Comparison of ENCODE assay signal across 7 mouse cellular contexts in the genomic region with DNA sequence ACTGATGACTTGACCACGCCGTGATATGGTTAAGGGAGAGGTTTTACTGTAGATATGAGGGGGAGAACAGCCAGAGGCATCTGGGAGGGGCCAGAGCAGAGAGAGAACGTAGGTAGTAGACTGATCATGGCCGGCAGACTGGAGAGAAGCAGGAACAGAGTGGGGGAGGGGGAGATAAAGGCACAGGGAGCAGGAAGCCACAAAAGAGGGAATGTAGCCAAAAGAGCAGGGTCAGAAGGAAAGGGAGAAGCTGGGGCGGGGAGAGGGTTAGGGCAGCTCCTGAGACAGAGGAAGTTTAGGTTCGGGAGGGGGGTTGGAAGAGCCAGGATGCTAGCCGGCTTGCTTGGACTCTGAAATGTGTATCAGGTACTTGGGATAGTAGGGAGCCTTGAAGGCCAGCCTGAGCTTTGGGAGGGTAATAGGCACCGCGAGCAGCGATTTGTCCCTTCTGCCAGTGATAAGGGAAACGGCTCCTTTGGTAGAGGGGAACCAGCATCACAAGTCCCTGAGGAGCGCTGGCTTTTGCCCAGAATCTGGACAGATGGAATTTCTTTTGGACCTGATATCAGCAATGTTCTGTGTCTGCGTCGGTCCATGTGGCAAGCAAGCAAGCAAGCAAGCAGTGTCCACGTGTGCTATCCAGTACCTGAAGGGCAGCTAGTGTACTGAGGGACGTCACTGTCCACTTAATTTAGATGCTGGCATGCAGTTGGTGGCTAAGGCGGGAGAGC. TPM values are rescaled to one million over a fixed set of nuclear protein-coding genes. Genes with fewer than 3 reads are reported as not detected.
DNase-seq lines count a peak whose midpoint lies in the region; ATAC-seq and TF ChIP-seq lines count a peak whose summit lies in the region.

No protein-coding gene starts in this region.

- H3K27ac ChIP-seq in embryonic facial prominence, embryonic 11.5 days (replicated peaks; ENCODE audit: low read depth, low read length), result peak overlapping the region; percentile 60
- H3K27ac ChIP-seq in left cerebral cortex, adult 2 months, result no peak overlapping the region

- no peaks in the 10 kb centered on the region for H3K27me3 ChIP-seq in embryonic facial prominence, embryonic 11.5 days (ENCODE audit: control insufficient read depth, insufficient read depth, low read length)

- H3K4me1 ChIP-seq in embryonic facial prominence, embryonic 11.5 days (ENCODE audit: control insufficient read depth, insufficient read depth, low read length), result peaks cover 9% of the 10 kb centered on the region

- peak overlapping the region; percentile 24 for H3K4me2 ChIP-seq in embryonic facial prominence, embryonic 11.5 days (ENCODE audit: low read depth, low read length)

- H3K36me3 ChIP-seq in embryonic facial prominence, embryonic 11.5 days (replicated peaks; ENCODE audit: control insufficient read depth, insufficient read depth, low read depth, low read length), result no peaks in the 10 kb centered on the region

- H3K9ac ChIP-seq in embryonic facial prominence, embryonic 11.5 days (replicated peaks; ENCODE audit: low read length), result peak overlapping the region; percentile 37

- 17% methylated on average over 17 of the region's 17 CpGs for WGBS in embryonic facial prominence, embryonic 11.5 days

- ATAC-seq in activated CD4-positive, CD25-positive, alpha-beta regulatory T cell, adult 4 months, result peak; percentile 22
- ATAC-seq in embryonic facial prominence, embryonic 11.5 days (replicated peaks; ENCODE audit: insufficient number of reproducible peaks, low FRiP score, low TSS enrichment, low read depth), result peak; percentile 37
- peak; percentile 45 for ATAC-seq in megakaryocyte-erythroid progenitor cell, adult 5-6 weeks (replicated peaks; ENCODE audit: low FRiP score, low TSS enrichment, poor library complexity, severe bottlenecking)

- no peaks in the 10 kb centered on the region for H3K9me3 ChIP-seq in embryonic facial prominence, embryonic 11.5 days (replicated peaks; ENCODE audit: control insufficient read depth, low read length)

- DNase-seq in embryonic facial prominence, embryonic 11.5 days (ENCODE audit: low spot score), result peak; percentile 71
- DNase-seq in heart, postnatal 14 days, result peak; percentile 29 to 63
- DNase-seq in kidney, postnatal 4 days, result peak; percentile 52 to 73
- peak; percentile 38 for DNase-seq in thymus, postnatal 0 days (ENCODE audit: low spot score)
- no peak for DNase-seq in left cerebral cortex, adult 2 months (ENCODE audit: extremely low spot score in 1 of 2, low spot score in 2 of 2)

- intact Hi-C loops in heart, postnatal 14 days (cut with DNase I), result no loop called here
- intact Hi-C loops in left cerebral cortex, adult 2 months (cut with DNase I), result no loop called here

- H3K4me3 ChIP-seq in embryonic facial prominence, embryonic 11.5 days (ENCODE audit: low read depth, low read length), result no peak overlapping the region
- no peak overlapping the region for H3K4me3 ChIP-seq in left cerebral cortex, adult 2 months

- no peak for TF ChIP-seq CTCF in left cerebral cortex, adult 2 months (IDR thresholded peaks at IDR 0.05)

RNA-seq across cellular contexts. Expression of a gene that starts 10.7 kb away (rescaled TPM):
- polyA plus RNA-seq in activated CD4-positive, CD25-positive, alpha-beta regulatory T cell, adult 4 months (2017; shearing (Covaris generic)), result 100 to 1,000 TPM; 513 to 559 TPM
- 164 and 165 TPM in 2 replicates for polyA plus RNA-seq in embryonic facial prominence, embryonic 11.5 days (2014; fragmentation: Nextera tagmentation; extraction: Ambion mirVana)
- total RNA-seq in heart, postnatal 14 days (2021), result 100 to 1,000 TPM; 297 to 319 TPM
- 214 and 239 TPM in 2 replicates for total RNA-seq in megakaryocyte-erythroid progenitor cell, adult 5-6 weeks (2014; fragmentation: Nextera tagmentation)
- 161 and 186 TPM in 2 replicates for total RNA-seq in megakaryocyte-erythroid progenitor cell, adult 5-6 weeks (2017)
- 251 and 271 TPM in 2 replicates for polyA plus RNA-seq in thymus, postnatal 0 days (2015; fragmentation: Nextera tagmentation; extraction: Ambion mirVana)
- total RNA-seq in left cerebral cortex, adult 2 months (2021), result 100 to 1,000 TPM; 165 to 169 TPM

Comparison
In these comparisons a context has a peak if more than half of its experiments do, and no peak if none do; other contexts are left out.
1. DNase-seq: peak in embryonic facial prominence, embryonic 11.5 days (single experiment), heart, postnatal 14 days (2 of 2), kidney, postnatal 4 days (2 of 2) and thymus, postnatal 0 days (single experiment); none in left cerebral cortex, adult 2 months (0 of 2).
2. Peak in every context shown above with its lines, with median percentiles within 50 percentile points of each other: ATAC-seq.